Mouse (Mus musculus) kidney, adult 2 months (tissue): ENCODE measurements around the gene Tulp4. TPM values are rescaled to one million over a fixed set of nuclear protein-coding genes. Genes with fewer than 3 reads are reported as not detected.
"Not testable (repeated sequence)": the region's sequence is repeated elsewhere in the genome, so short reads cannot be mapped to it uniquely, and the experiment has no call there.

Experiments used
- DNase-seq: peaks from one replicate; pipeline ENCODE4 v3.0.0; 2021
- H3K27ac ChIP-seq: fragments of 200-500 bp; 2 replicates; pipeline ENCODE4 v1.5.1; 2012; ENCODE audit warnings: low read depth, low read length, control low read depth, inconsistent platforms; ENCODE audit not compliant: insufficient read depth
- H3K27me3 ChIP-seq: fragments of 200-500 bp; replicated peaks from 2 replicates; pipeline ENCODE4 v1.6.1; 2012; ENCODE audit warnings: mild to moderate bottlenecking, moderate library complexity, low read length, inconsistent platforms; ENCODE audit not compliant: control insufficient read depth, insufficient read depth
- H3K36me3 ChIP-seq: fragments of 200-500 bp; 2 replicates; pipeline ENCODE4 v1.6.1; 2012; ENCODE audit warnings: mild to moderate bottlenecking, moderate library complexity, low read length, inconsistent platforms; ENCODE audit not compliant: control insufficient read depth, insufficient read depth
- H3K4me1 ChIP-seq: fragments of 200-500 bp; 2 replicates; pipeline ENCODE4 v1.6.1; 2011; ENCODE audit warnings: low read length; ENCODE audit not compliant: control insufficient read depth, insufficient read depth
- H3K4me3 ChIP-seq: fragments of 200-500 bp; 2 replicates; pipeline ENCODE4 v1.5.1; 2011; ENCODE audit warnings: mild to moderate bottlenecking, low read depth, low read length, control low read depth; ENCODE audit not compliant: insufficient read depth
- CTCF ChIP-seq: fragments of 200-500 bp; conservative IDR thresholded peaks from 2 replicates; pipeline ENCODE4 v1.5.1; 2011; ENCODE audit warnings: low read depth, mild to moderate bottlenecking, control low read depth, low read length, moderate library complexity, mixed read lengths; ENCODE audit not compliant: insufficient read depth, insufficient read length
- POLR2A ChIP-seq: fragments of 200-500 bp; IDR thresholded peaks from one replicate; pipeline ENCODE4 v1.6.1; 2011; ENCODE audit warnings: low read depth, low read length, control low read depth
- WGBS: fragments of 180-500 bp; shearing (Covaris S2); methylation state at CpG from one replicate; pipeline ENCODE4 v1.1.7; 2018; 5-methylcytosine and 5-hydroxymethylcytosine counted together
- polyA plus RNA-seq: library from polyadenylated mRNA; depleted of rRNA; stranded (reverse); fragments of >200 nt; gene quantifications from 2 replicates; pipeline ENCODE4 v1.2.3, GENCODE M21; 2012

Tulp4 gene
- polyA plus RNA-seq, 1 experiment = 42.5 TPM

- Histone ChIP-seq H3K4me1 (no peaks in the 10 kb centered on the region), H3K27ac (no peak overlapping the region), H3K4me3 (no peak overlapping the region), H3K36me3 (peaks cover 2% of the 10 kb centered on the region), H3K27me3 (no peaks in the 10 kb centered on the region)
- TF ChIP-seq POLR2A (no peak), CTCF (no peak)
- no peak for DNase-seq
- 93% methylated on average over 10 of the region's 10 CpGs for WGBS
Measured at GRCm38 (mm10) chr17:6216514-6216913, 110.3 kb downstream of the Tulp4 start.

DNA sequence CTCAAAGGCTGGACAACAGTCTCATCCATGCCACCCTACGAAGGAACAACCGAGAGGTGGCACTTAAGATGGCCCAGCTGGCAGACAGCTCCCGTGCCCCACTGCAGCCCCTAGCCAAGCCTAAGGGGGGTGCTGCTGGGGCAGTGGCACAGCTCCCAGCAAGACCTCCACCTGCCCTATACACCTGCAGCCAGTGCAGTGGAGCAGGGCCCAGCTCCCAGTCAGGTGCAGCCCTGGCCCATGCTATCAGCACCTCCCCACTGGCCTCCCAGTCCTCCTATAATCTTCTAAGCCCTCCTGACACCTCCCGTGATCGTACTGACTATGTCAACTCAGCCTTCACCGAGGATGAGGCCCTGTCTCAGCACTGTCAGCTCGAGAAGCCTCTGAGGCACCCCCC, 126.4 kb downstream of the Tulp4 start:
- H3K27ac ChIP-seq, H3K4me1 ChIP-seq, H3K4me3 ChIP-seq, H3K27me3 ChIP-seq, DNase-seq, H3K36me3 ChIP-seq: not testable (repeated sequence)
- no CpG with 5 or more reads among the region's 7 CpGs for WGBS

- not testable (repeated sequence) for H3K27ac ChIP-seq, H3K4me3 ChIP-seq, H3K36me3 ChIP-seq, H3K4me1 ChIP-seq, H3K27me3 ChIP-seq, DNase-seq
- 94% methylated on average over 1 of the region's 1 CpGs for WGBS
Measured at GRCm38 (mm10) chr17:6251298-6251697, 145.1 kb downstream of the Tulp4 start.

- H3K27me3 ChIP-seq, H3K36me3 ChIP-seq, H3K27ac ChIP-seq, DNase-seq, H3K4me1 ChIP-seq, H3K4me3 ChIP-seq: not testable (repeated sequence)
- WGBS = under 1% methylated on average over 19 of the region's 51 CpGs
Measured at GRCm38 (mm10) chr17:6256400-6257069, 150.3 kb downstream of the Tulp4 start, which contains the start of gene Tmem181a. Gene Tmem181a, plus strand, starts transcription at chr17:6256860.

DNA sequence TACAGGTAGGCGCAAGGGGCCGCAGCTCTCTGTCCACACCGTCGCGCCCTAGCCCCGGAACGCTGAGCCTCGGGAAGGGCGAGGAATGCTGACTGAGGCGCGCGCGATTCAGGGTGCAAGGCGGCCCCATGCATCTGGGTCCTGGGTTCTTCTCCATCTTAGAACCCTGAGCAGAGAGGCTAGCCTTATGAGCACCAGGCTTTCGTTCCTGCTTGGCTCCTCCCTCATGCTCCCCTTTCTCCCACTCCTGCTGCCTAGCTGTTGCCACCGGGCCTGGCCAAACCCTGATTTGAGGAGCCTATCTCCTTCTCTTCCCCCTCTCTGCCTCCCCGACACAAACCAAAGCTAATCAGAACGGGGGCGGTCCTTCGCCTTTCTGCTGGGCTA, 150.8 kb downstream of the Tulp4 start:
- H3K27ac ChIP-seq, DNase-seq, H3K4me3 ChIP-seq, H3K27me3 ChIP-seq, H3K4me1 ChIP-seq, H3K36me3 ChIP-seq: not testable (repeated sequence)
- WGBS = 3% methylated on average over 18 of the region's 20 CpGs

DNA sequence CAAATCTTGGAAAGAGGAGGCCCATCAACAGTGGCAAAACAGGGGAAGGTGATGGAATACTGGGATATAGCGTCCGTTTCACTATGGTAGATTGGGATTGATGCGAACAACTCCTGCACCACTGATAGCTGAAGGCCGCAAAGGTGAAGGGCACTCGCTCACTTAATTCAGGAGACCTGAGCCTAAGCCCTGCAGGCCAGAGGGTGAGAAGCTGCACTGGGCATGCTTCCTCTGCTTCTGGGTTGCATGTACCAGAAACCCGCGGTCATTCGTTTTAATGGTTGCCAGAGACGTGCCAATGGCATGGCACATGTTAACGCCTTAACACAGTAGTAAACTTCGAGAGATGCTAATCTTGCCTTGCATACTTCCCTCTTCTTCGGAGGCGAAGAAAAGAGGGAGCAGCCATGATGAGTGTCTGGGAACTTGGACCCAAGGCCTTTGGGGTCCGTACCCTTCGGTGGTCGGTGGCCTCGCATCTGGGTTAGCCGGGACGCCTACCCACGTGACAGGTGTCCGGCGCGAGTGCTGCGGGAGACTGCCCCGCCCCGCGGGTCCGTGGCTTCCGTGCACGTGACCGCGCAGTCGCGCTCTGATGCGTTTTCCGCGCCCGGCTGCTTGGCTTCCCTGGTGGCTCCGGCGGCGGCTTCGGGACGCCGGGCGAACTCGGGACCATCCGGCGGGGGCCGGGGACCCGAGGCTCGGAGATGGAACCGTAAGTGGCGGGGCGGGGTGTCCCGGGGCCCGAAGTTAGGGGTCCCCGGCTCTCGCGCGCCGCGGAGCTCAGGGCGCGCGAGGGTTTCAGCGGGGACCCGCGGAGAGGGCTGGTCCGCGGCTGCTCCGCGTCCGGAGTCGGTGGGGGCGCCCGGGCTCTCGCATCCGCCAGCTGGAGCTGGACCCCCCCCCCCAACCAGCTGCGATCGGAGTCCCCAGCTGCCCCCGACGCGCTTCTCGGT, 163.9 kb downstream of the Tulp4 start:
- peak overlapping the region; percentile 64 for H3K4me3 ChIP-seq
- H3K4me1 ChIP-seq, H3K27me3 ChIP-seq, H3K36me3 ChIP-seq, H3K27ac ChIP-seq: not testable (repeated sequence)
- DNase-seq = peak; percentile 23
- WGBS = 1% methylated on average over 72 of the region's 84 CpGs

DNA sequence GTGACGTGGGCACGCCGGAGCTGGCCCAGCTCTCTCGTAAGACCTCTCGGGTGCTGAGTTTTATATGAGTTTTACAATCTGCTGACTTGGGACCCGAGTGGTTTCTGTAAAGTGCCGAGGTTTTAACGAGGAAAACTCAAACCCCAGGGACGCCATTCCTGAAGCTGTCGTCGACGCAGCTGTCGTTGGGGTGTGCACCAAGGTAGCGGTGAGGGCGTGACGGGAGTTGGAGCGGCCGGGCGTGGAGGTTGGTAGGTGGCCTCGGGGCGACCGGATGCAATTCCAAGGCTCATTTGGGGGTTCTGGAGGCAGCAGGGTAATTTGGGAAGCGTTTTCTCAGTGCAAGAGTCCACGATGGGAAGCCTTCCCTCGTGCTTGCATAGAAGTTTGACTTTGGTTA, 164.6 kb downstream of the Tulp4 start:
- peak overlapping the region; percentile 64 for H3K4me3 ChIP-seq
- H3K27me3 ChIP-seq, H3K27ac ChIP-seq, DNase-seq, H3K36me3 ChIP-seq, H3K4me1 ChIP-seq: not testable (repeated sequence)
- under 1% methylated on average over 25 of the region's 25 CpGs for WGBS

DNA sequence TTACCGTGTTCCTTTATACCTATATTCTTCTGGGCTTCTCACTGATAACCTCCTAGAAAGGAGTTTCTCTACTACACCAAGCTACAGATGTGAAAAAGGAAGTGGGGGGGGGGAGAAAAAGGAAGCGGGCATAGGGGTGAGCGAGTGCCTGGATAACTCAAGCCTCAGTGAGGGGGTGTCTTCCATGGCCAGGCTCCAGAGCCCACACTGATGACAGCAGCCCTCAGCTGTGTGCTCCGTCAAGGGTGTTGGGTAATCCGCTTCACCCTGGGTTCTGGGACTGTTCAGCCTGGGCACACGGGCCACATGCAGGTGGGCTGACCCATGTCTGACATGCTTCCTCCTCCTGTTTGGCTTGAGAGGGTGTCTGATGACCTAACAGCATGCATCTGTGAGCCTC, 165.7 kb downstream of the Tulp4 start:
- not testable (repeated sequence) for DNase-seq
- 80% methylated on average over 6 of the region's 6 CpGs for WGBS

DNA sequence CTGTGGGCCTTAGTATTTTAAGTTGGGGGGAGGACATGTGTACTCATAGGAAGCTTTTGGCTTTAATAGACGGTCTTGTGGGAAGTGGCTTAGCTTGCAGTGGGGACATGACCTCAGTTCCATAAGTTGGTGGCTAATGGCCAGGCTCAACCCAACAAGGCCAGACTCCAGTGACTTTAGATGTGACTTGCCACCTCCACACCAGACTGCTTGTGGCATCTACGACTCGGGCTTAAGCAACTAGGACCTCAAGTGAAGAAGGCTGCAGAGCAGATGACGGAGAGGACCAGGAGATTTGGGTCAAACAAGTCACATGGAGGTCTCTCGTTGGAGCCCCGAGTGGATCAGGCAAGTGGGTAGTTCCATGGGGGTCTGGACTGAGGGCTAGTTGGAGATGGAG, 168.5 kb downstream of the Tulp4 start:
- not testable (repeated sequence) for H3K4me3 ChIP-seq, DNase-seq, H3K36me3 ChIP-seq, H3K27ac ChIP-seq, H3K27me3 ChIP-seq, H3K4me1 ChIP-seq
- WGBS = 93% methylated on average over 6 of the region's 6 CpGs

More for the DNA sequence above, 165.7 kb downstream of the Tulp4 start:
- H3K27ac ChIP-seq, H3K4me1 ChIP-seq, H3K36me3 ChIP-seq, H3K4me3 ChIP-seq, H3K27me3 ChIP-seq: not testable (repeated sequence)

DNA sequence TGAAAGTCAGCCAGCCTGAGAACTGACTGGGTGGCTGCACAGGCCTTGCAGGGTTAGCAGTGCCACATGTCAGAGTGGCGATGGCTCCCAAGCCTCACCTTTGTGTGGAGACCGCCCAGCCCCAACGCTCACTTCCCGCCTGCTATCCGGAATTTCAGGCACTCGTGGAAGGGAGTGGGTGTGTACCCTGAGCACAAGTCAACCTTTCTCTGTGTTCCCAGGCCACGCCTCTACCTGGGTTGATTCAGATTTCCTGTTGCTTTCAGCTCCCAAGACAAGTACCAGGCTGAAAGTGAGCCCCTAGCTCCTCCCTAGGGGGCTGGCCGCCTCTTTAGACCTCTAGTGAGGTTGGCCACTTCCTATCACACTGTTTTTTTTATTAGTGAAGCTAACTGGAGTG, 173.0 kb downstream of the Tulp4 start:
- not testable (repeated sequence) for DNase-seq

GRCm38 (mm10) chr17:6279772-6280171, 173.5 kb downstream of the Tulp4 start:
- not testable (repeated sequence) for H3K4me3 ChIP-seq, H3K27ac ChIP-seq, H3K4me1 ChIP-seq, H3K36me3 ChIP-seq, DNase-seq, H3K27me3 ChIP-seq
- 91% methylated on average over 10 of the region's 10 CpGs for WGBS

More for the DNA sequence above, 173.0 kb downstream of the Tulp4 start:
- H3K27me3 ChIP-seq, H3K4me3 ChIP-seq, H3K4me1 ChIP-seq, H3K27ac ChIP-seq, H3K36me3 ChIP-seq: not testable (repeated sequence)
- 64% methylated on average over 8 of the region's 8 CpGs for WGBS
